Mouse (Mus musculus) forebrain, postnatal 0 days (tissue): ENCODE data around the gene Dhx37. TPM values are rescaled to one million over a fixed set of nuclear protein-coding genes. Genes with fewer than 3 reads are reported as not detected.
A peak's percentile ranks its signal among the peaks of the same experiment; 100 is the strongest.

Experiments
- ATAC-seq: fragments of 200-750 bp; cut with Nextera tagmentation; 2 replicates; pipeline ENCODE4 v1.8.0; 2017; ENCODE audit warnings: mild to moderate bottlenecking, moderate library complexity
- DNase-seq: peaks from one replicate; pipeline ENCODE4 v3.0.0-alpha.2; 2015
- H3K27ac ChIP-seq: fragments of 300-500 bp; sonication (generic); 2 replicates; pipeline ENCODE4 v1.5.1; 2014; ENCODE audit warnings: low read depth, mild to moderate bottlenecking, antibody characterized with exemption, low read length, moderate library complexity, mixed read lengths
- H3K27me3 ChIP-seq: fragments of 300-500 bp; sonication (generic); 2 replicates; pipeline ENCODE4 v1.6.1; 2014; ENCODE audit warnings: mild to moderate bottlenecking, low read length, mixed read lengths; ENCODE audit not compliant: insufficient read depth
- H3K36me3 ChIP-seq: fragments of 300-500 bp; sonication (generic); 2 replicates; pipeline ENCODE4 v1.6.1; 2014; ENCODE audit warnings: mild to moderate bottlenecking, moderate library complexity; ENCODE audit not compliant: insufficient read depth
- H3K4me1 ChIP-seq: fragments of 300-500 bp; sonication (generic); 2 replicates; pipeline ENCODE4 v1.6.1; 2014; ENCODE audit warnings: antibody characterized with exemption; ENCODE audit not compliant: insufficient read depth
- H3K4me2 ChIP-seq: fragments of 300-500 bp; sonication (generic); 2 replicates; pipeline ENCODE4 v1.6.1; 2014; ENCODE audit warnings: low read depth, mild to moderate bottlenecking, moderate library complexity
- H3K4me3 ChIP-seq: fragments of 300-500 bp; sonication (generic); 2 replicates; pipeline ENCODE4 v1.5.1; 2014; ENCODE audit warnings: low read depth, low read length, mixed read lengths
- H3K9ac ChIP-seq: fragments of 300-500 bp; sonication (generic); 2 replicates; pipeline ENCODE4 v1.6.1; 2014; ENCODE audit warnings: mild to moderate bottlenecking
- H3K9me3 ChIP-seq: fragments of 300-500 bp; sonication (generic); 2 replicates; pipeline ENCODE4 v1.6.1; 2016; ENCODE audit warnings: low read length
- CTCF ChIP-seq: sonication (generic); IDR thresholded peaks from 2 replicates; pipeline ENCODE4 v1.5.1; 2016; ENCODE audit warnings: antibody characterized with exemption, control low read depth, low read depth
- WGBS: fragments of 180-500 bp; shearing (Covaris S2); extraction: QIAGEN DNeasy Blood & Tissue Kit; methylation state at CpG from one replicate; pipeline ENCODE4 v1.1.7; 2014; 5-methylcytosine and 5-hydroxymethylcytosine counted together
- polyA plus RNA-seq: library from polyadenylated mRNA; unstranded; fragments of >200 nt; fragmentation: Nextera tagmentation; extraction: Ambion mirVana; gene quantifications from 2 replicates; pipeline ENCODE4 v1.2.1, GENCODE M21; 2015
- total RNA-seq: library from RNA; depleted of rRNA; stranded (reverse); fragments of >200 nt; gene quantifications from 2 replicates; pipeline ENCODE4 v1.2.3, GENCODE M21; 2014

Gene Dhx37
- total and polyA plus RNA-seq, 2 experiments from 2014 or later = 11.0 to 27.1 TPM

- Histone ChIP-seq H3K9ac (no peak overlapping the region), H3K36me3 (peaks cover 16% of the 10 kb centered on the region), H3K27me3 (no peaks in the 10 kb centered on the region), H3K9me3 (no peaks in the 10 kb centered on the region), H3K4me1 (no peaks in the 10 kb centered on the region), H3K27ac (no peak overlapping the region), H3K4me2 (no peak overlapping the region), H3K4me3 (no peak overlapping the region)
- ATAC-seq (no peak), DNase-seq (no peak)
- TF ChIP-seq CTCF = no peak
- 84% methylated on average over 2 of the region's 2 CpGs for WGBS
These were observed 49.3 kb downstream of the Dhx37 start for GRCm38 (mm10) chr5:125384512-125385214.

- TF ChIP-seq CTCF = no peak
- WGBS = 69% methylated on average over 3 of the region's 3 CpGs
- no peak for ATAC-seq
- Histone ChIP-seq H3K9ac (no peak overlapping the region), H3K36me3 (peaks cover 16% of the 10 kb centered on the region), H3K4me2 (no peak overlapping the region), H3K4me1 (no peaks in the 10 kb centered on the region), H3K9me3 (no peaks in the 10 kb centered on the region), H3K27ac (no peak overlapping the region), H3K27me3 (no peaks in the 10 kb centered on the region), H3K4me3 (no peak overlapping the region)
- DNase-seq = no peak
These were observed 50.1 kb downstream of the Dhx37 start for GRCm38 (mm10) chr5:125383637-125384420.

GRCm38 (mm10) chr5:125382673-125383558 lies 51.0 kb downstream of the Dhx37 start:
- DNase-seq = peak; percentile 67
- Histone ChIP-seq H3K4me1 (no peaks in the 10 kb centered on the region), H3K4me3 (no peak overlapping the region), H3K36me3 (peaks cover 16% of the 10 kb centered on the region), H3K27me3 (no peaks in the 10 kb centered on the region), H3K9me3 (no peaks in the 10 kb centered on the region), H3K9ac (no peak overlapping the region), H3K4me2 (no peak overlapping the region), H3K27ac (no peak overlapping the region)
- WGBS = 50% methylated on average over 6 of the region's 6 CpGs
- ATAC-seq = peak; percentile 58
- peak; percentile 76 for TF ChIP-seq CTCF

- no peak for ATAC-seq
- no peak for TF ChIP-seq CTCF
These were observed 51.8 kb downstream of the Dhx37 start for GRCm38 (mm10) chr5:125381954-125382672.

GRCm38 (mm10) chr5:125378919-125379318 lies 55.0 kb downstream of the Dhx37 start:
- no peak for TF ChIP-seq CTCF

More at GRCm38 (mm10) chr5:125381954-125382672, 51.8 kb downstream of the Dhx37 start:
- no peaks in the 10 kb centered on the region for H3K9me3 ChIP-seq
- no peak overlapping the region for H3K9ac ChIP-seq
- no peaks in the 10 kb centered on the region for H3K4me1 ChIP-seq
- H3K4me2 ChIP-seq = no peak overlapping the region
- DNase-seq = no peak
- no peak overlapping the region for H3K27ac ChIP-seq
- WGBS = 73% methylated on average over 5 of the region's 5 CpGs
- H3K27me3 ChIP-seq = no peaks in the 10 kb centered on the region
- H3K36me3 ChIP-seq = peaks cover 16% of the 10 kb centered on the region
- no peak overlapping the region for H3K4me3 ChIP-seq

GRCm38 (mm10) chr5:125377214-125377613 lies 56.7 kb downstream of the Dhx37 start:
- no peak for TF ChIP-seq CTCF
- Histone ChIP-seq H3K4me2 (no peak overlapping the region), H3K27me3 (no peaks in the 10 kb centered on the region), H3K4me3 (no peak overlapping the region), H3K4me1 (no peaks in the 10 kb centered on the region), H3K9me3 (no peaks in the 10 kb centered on the region), H3K9ac (no peak overlapping the region), H3K36me3 (no peaks in the 10 kb centered on the region), H3K27ac (no peak overlapping the region)
- DNase-seq (no peak), ATAC-seq (no peak)
- WGBS = 71% methylated on average over 7 of the region's 7 CpGs

More at GRCm38 (mm10) chr5:125378919-125379318, 55.0 kb downstream of the Dhx37 start:
- no peaks in the 10 kb centered on the region for H3K4me1 ChIP-seq
- 73% methylated on average over 5 of the region's 5 CpGs for WGBS
- no peak overlapping the region for H3K4me2 ChIP-seq
- no peaks in the 10 kb centered on the region for H3K9me3 ChIP-seq
- no peak for DNase-seq
- no peak overlapping the region for H3K9ac ChIP-seq
- no peak for ATAC-seq
- no peaks in the 10 kb centered on the region for H3K27me3 ChIP-seq
- H3K4me3 ChIP-seq = no peak overlapping the region
- no peaks in the 10 kb centered on the region for H3K36me3 ChIP-seq
- no peak overlapping the region for H3K27ac ChIP-seq
